Mouse (Mus musculus): ENCODE results near the gene Crybg1.
A peak's percentile ranks its signal among the peaks of the same experiment; 100 is the strongest.

GRCm38 (mm10) chr10:44005677-44006641 is 142.7 kb downstream of the Crybg1 start:
- TF ChIP-seq CTCF (IDR thresholded peaks at IDR 0.05; ENCODE audit: extremely low read depth, insufficient read length, insufficient replicate concordance, low read depth, low read length) (no peak), POLR2A (IDR thresholded peaks at IDR 0.05; ENCODE audit: low read depth, low read length) (peak; percentile 27; the same call in 1 of the 2 replicates)

Measured in small intestine, adult 2 months (tissue).